Mouse (Mus musculus) thymus, postnatal 14 days (tissue): ENCODE results near the gene Anapc11.
"Not testable (repeated sequence)": the region's sequence is repeated elsewhere in the genome, so short reads cannot be mapped to it uniquely, and the experiment has no call there.

Experiments used
- DNase-seq: peaks from one replicate; pipeline ENCODE4 v3.0.0; 2021

The Anapc11 gene

DNA sequence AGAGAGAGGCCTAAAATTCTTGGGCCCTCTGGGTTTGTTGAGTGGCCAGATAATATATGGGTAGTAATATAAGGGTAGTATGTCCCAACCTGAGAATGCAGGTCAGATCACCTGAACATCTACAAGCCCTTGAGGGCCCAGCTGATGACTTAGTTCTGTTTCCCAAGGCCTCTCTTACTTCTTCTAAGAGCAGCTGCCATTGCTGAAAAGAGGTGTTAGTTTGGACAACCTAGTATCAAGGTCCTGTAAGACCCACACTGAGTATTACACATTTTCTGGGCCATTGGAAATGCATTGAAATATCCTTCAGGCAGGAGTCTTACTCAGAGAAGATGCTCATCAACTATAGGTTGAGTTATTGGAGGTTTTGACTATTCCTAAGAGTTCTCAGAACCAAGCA, 22.3 kb upstream of the Anapc11 start:
- DNase-seq = no peak

DNA sequence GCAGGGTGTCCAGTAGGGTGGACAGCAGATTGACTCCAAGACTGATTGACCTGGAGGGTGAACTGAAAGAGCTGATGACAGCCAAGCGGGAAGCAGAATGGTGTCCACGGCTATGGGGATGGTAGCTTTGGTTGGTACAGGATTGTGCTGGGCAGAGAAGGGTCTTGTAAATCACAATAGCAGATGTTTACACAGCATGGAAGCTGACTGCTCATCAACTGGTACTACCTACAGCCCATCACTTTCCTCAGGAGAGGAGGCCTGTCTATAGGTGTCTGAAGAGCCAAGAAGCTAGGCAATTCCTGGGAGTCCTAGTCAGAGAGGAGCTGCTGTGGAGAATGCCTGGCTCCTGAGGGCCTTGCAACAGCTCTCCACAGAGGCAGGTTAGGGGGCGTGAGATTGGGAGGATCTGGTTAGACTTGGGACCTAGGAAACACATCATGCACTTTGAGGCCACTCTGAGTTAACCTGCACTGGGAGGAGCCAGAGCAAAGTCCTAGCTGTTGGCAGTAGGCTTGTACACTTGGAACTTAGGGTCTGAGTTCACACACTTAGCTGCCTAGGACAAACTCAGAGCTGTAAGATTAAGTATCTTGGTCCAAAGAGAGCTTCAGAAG, 21.7 kb upstream of the Anapc11 start:
- no peak for DNase-seq

DNA sequence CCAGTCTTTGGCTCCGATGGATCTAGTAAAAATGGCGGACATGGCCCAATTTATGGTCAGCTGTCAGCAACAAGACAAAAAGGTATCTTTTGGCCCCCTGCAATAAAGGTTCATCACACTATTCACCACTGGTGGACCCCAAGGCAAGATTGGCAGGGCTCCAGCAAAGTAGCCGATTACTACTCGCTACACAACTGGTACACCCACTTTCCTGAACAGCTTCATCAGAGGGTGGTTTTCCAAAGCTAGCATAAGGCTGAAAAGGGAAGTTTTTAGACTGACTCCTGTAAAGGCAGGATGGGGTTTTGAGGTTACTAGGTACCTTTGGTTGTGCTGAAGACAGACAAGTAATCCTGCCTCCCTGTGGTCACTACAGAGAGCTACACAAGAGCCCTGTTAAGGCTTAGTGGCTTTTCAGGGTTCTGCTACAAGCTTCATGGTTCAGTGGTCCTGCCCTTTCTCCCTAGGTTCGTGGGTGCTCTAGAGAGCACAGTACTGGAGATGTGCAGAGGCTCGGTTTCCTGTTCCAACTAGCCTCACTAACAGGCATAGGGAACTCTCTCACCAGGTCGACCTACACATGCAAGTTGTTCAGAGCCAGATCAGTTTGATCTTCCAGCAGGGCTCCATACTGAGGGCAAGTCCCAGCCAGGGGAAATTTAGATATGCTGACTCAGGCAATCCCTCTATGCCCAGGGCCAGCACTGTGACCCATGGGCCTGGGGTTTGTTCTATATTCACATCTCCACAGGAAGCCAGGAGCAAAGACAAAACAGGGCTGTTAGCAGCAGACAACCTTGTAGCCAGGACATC, 20.8 kb upstream of the Anapc11 start:
- peak; percentile 30 for DNase-seq

DNA sequence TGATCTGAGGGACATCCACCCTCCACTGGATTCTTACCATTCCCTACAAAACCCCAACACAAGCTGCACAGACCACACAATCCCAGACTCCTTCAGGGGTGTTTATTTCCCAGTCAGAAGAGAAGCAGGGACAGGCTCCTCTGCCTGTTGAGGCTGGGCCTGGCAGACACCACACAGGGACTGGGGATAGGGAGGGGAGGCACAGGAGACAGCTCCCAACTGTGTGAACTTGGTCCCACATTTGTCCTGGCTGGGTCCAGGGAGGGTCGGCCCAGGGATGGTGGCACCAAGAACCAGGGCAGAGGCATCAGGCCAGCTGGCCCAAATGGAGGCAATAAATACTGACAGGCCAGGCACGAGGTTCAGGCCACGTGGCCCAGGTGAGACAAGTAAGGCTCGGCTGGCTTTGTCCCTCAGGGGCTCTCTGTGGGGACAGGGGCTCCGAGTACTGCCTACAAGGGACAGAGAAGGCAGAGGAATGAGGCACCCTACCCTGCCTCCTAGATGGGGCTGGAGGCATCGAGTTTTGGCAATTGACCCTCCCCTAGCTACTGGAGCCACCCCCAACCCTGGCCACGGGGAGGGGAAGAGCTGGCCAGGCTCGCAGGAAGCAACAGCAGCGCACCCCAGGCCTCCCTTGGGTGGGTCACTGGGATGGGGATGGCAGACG, 20.1 kb upstream of the Anapc11 start:
- peak; percentile 18 for DNase-seq

DNA sequence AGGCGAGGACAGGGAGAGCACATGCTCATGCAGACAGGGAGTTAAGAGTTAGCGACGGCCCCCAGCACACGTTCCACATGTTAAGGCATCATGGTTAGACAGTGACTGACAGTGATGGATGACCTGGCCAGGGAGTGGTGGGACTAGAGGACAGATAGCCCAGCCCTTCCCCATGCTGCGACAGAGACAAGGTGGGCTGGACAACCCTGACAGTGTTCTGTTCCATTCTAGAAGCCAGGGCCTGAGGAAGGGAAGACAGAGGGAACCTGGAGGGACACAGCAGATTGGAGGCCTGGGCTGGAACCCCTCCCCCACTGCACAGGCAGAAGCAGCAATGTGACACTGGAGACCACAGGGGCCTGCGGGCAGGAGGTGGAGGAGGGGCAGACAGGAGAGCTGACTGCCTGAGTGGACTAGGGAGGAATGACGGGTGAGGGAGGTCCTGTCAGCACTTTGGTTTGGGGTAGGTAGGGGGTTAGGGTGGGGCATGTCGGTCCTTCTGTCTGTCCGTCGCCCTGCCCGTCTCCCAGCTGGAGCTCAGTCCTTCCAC, 19.5 kb upstream of the Anapc11 start:
- DNase-seq = peak; percentile 23

DNA sequence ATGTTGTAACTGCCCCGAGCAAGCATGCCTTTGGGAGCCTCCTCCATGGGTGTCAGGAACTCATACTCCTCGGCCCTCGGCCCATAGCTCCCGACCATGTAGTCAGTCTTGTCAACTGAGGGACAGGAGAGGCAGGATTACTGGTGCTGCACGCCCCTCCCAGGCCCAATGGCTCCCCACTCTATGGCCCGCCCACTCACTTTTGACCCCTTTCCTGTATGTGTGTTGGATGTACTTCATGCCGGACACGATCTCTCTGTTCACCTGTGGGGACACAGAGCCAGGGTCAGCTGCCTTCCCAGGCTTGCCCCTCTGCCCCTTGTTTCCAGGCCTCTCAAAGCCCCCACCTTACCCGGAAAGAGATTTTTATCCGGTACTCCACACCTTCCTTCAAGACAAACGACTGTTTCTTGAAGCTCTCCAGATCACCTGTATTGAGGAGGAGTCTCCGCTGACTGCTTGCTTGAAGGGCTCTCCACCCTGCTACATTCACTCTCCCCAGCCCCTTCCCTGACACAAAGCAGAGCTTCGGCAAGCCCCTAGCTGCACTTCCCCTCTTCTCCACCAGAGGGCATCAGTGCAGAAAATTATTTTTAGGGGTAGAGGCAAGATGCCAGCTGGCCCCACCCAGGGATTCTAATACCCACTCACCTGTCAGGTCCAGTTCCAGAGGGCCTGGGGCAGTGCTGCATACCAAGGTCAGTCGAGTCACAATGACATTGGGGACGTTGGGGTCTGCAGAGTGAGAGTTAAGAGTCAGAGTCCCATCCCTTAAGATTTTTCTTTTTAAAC, 18.7 kb upstream of the Anapc11 start:
- DNase-seq = peak; percentile 88

DNA sequence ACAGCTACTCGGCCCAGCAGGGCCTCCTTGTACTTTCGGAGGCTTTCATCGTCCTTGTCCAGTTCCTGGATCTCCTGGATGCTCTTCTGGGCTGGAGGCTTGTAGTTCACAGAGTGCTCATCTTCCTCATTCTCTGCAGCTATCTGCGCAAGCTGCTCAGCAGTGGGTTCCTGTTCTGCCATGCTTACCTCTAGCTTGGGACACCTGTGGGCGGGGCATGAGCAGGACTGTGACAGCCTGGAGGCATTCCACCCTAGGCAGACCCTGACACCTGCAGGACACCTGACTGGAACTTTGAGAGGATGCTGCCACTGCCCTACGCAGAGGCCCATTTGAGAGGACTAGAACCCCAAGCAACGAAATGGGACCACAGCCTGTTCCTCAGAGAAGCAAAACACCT, 18.0 kb upstream of the Anapc11 start:
- peak; percentile 42 for DNase-seq

DNA sequence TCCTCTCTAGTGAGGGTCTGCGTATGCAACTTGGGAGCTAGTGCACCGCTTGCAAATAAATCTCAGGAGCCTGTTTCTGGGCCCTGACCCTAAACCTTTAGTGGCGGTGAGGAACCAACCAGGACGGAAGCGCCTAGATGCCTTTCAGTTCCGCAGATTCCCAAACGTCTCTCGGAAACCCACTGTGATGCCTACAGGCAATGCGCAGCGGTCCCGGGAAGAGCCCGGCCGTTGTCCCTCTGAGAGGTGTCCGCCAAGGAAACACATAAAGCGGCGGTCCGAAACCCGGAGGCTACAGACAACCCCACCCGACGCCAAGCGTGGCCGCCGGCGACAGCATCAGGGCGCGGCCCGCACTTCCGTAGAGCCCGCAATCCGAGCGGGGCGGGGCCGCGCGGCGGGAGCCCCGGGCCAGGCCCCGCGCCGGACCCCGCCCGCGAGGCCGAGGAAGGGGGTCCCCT, 17.3 kb upstream of the Anapc11 start:
- peak; percentile 58 for DNase-seq

DNA sequence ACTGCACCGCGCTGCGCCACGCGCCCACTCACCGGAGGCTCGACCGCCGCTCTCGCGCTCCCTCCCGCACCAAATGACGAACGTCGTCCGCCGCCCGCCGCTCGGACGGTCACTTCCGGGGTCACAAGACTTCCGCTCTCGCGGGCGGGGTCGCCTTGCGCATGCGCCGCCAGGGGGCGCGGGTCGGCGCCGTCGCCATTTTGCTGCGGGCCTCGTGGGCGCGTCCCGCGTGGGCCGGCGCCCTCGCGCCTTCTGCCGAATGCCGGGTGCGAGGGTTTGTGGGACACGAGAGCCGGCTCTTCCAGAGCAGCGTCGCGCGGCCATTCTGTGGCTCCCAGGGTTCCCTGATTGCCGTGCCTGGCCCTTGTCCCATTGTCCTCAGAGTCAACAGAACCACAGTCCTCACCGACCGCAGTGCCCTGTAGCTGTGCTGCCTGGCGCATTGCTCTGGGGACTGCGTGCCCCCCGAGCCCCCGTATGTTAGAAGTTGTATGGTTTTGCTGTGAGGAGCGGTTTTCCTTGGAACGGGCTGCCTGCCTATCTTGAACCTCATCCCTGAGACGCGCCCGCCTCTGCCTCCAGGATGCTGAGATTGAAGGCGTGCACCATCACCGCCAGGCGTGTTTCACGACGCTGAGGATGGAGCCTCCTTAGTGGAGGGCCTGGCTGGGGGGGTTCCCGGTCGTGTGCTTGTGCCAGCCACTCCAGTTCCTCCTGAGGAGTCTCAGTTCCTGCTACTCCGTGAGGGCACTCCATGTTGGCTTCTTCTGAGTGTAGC, 16.5 kb upstream of the Anapc11 start, which contains the start of gene Arhgdia:
TSS of gene Arhgdia (minus strand) at position 135 of the 778 bp plus-strand sequence.
- peak; percentile 91 for DNase-seq

DNA sequence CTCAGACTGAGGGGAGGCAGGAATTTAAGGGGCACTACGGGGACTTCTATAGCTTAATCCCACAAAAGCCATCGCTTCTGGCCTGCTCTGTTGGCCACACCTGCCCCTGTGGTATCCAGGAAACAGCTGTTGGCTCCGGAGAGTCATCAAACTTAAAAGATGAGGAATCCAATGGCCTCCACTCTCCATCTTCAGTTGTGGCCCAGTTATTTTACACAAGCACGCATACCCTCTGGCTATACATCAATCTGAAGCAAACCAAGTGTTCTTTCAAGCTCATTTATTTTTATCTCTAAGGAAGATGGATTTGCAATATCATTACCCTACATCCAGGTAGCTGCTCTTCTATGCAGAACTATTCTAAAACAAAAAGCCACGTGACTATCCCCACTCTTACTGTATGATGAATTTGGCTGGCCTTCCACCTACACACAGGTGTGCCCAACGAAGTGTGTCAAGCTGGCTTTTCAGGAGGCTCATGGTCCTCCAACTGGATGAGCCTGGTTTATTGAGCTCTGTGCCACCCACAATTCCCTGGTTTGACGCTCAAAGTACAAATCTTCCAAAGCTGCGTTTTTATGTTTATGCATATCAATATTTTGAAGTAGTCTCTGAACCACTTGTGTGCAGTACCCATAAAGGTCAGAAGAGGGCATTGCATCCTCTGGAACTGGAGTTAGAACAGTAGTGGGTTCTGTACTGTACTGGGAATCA, 15.8 kb upstream of the Anapc11 start:
- peak; percentile 66 for DNase-seq

DNA sequence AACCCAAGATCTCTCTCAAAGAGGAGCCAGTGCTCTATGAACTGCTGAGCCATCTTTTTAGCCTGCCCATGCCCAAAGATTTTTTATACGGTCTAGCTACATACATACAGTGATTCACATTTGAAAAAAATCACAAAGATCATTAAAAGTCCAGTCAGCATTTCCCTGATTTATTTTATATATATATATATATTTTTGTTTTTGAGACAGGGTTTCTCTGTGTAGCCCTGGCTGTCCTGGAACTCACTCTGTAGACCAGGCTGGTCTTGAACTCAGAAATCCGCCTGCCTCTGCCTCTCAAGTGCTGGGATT, 15.3 kb upstream of the Anapc11 start:
- not testable (repeated sequence) for DNase-seq

DNA sequence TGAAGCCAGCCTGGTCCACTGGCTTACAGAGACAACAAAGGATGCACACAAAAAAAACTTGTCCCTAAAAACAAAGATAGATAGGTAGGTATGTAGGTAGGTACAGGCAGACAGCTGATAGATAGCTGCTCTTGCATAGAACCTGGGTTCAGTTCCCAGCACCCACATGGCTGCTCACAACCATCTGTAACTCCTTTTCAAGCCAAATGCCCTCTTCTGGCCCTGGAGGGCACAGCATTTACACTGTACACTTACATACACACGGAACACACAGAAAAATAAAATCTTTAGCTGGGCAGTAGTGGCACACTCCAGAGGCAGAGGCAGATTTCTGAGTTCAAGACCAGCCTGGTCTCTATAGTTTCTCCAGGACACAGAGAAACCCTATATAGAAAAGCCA, 14.3 kb upstream of the Anapc11 start:
- no peak for DNase-seq

DNA sequence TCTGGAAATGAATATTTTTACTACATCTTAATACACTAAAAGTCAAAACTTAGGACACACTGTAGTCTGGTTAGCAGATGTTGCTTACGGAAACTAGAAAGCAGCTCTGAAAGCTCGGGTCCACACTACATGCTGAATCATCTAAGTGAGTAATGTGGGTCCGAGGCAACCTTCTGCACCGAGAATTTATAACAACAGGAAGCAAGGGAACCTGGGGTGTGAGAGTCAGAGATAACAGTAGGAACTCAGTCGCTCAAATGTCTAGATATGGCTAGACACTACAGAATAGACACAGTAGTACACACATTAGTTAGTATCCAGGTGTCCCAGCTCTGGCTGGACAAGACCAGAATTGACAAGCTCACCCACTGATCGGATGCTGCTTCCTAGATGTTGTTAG, 9.7 kb upstream of the Anapc11 start:
- no peak for DNase-seq

DNA sequence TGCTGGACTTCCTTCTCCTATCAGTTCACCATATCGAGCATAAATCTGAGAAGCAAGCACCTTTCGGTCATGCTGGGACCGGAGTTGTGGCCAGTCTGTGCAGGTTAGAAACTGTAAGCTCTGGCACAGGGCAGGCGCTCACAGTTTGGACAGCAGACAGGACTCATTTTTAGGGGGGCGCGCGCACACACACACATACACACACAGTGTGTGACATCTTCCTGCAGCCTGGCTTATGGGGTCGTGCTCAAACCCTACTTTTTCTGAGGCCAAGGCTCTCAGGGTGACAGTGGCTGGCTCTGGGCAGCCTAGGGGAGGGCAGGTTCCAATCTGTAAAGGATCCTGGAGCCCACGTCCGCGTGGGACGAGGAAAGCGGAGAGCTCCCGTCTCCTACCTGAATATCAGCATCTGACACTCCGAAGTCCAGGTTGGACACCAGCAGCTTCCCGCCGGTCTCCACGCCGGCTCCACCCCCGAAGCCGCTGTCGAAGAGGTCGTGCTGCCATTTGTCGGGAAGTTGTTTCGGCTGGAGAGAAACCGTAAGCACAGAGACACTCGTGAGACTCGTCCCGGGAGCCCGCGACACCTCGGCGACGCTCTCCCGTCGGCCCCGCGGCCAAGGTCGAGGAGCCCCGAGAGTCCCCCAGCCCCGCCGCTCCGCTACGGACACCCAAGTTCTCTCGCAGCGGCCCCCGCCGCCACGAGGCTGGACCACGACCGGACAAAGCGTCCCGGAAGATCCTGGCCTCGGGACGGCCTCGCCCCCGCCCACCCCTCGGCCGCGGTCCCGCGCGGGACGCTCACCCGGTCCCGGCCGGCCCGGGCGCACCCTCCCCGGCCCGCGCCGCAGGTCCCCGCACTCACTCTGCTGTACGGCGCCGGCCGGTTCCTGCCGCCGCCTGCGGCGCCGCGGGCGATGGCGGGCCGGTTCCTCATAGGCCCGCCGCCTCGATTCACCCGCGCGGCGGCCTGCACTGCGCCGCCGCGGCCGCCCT, 683 bp upstream of the Anapc11 start:
- peak; percentile 50 for DNase-seq

DNA sequence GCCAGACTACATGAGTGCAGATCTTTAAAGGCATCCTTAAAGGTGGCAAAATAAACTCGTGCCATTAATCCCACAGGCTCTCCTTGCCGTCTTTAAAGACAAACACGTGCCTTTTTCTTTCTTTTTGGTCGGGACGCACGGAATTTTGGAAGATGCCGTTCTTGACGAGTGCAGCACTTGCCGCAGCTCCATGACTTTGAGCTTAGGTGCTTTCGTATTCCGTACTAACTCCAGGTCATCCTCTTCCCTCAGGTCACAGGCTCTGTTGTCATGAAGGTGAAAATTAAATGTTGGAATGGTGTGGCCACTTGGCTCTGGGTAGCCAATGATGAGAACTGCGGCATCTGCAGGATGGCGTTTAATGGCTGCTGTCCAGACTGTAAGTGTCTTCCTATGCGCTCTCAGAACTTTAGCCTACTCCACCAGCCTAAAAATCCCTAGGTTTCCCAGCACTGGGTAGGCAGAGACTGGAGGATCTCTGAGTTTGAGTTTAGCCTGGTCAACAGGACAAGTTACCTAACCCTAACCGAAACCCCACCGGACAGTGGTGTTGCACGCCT, 849 bp downstream of the Anapc11 start:
- DNase-seq = no peak

DNA sequence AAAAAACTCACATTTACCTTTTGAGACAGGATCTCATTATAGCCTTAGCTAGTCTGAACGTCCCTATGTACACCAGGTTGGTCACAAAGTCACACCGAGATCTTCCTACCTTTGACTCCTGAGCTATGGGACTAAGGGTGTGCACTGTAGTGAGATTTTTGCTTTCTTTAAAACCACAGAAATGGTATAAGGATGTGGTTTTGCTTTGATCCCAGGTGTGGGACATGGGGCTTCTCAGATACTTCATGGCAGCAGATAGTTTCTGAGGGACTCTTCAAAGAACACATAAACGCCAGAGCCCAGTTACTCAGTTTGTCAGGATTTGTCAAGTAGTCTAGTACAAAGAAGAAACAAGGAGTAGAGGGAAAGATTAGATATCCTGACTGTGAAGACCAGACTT, 2.5 kb downstream of the Anapc11 start:
- peak; percentile 48 for DNase-seq

DNA sequence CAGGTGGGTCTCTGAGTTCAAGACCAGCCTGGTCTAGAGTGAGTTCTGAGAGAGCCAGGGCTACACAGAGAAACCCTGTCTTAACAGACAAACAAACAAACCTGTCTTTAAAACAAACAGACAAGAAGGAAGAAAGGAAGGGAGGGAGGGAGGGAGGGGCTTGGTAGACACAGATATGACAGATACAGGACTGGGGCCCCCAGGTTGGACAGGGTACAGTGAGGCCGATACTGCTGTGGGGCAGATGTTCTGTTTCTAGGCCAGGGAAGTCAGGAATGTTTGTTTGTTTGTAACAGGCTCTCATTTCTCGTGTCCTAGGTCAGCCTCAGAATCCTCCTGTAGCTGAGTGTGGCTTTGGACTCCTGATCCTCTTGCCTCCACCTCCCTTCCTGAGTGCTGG, 5.3 kb downstream of the Anapc11 start:
- DNase-seq = no peak

DNA sequence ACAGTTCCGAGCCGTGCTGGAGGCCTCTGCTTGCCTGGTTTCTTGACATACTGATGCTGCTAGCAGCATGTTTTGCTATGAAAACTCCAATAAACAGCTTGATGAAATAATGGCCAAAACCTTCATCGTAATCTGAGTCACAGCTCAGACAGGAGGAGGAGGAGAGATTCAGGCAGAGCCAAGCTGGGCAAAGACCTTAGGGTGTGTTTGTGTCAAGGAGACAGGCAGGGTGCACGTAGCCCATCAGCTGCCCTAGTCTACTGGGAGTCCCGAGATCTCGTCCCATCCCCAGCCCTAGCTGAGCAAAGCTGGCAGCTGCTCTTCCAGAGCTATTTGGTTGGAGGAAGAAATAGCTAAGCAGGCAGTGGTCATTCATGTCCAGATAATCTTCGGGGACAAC, 7.4 kb downstream of the Anapc11 start:
- DNase-seq = no peak

DNA sequence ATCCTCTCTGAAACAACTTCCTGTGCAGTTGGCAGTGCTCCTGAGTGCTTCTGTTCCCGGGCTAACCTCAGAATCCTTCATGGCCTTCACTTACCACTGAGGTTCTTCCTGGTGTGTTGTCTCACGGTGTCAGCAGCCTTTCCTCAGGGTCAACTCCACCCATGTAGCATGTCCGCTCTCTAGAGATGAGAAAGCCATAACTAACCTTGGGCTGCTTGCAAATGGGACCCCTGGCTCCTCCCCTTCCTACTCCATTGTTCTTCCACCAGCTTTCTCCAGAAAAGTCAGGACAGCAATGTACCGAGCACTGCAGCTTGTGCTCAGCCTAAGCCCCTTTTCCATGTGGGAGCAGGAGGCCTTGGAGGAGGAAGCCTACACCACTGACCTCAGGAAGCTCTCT, 8.5 kb downstream of the Anapc11 start:
- DNase-seq = no peak
